Mouse (Mus musculus) olfactory bulb, adult 2 months (tissue): ENCODE results near the gene Bbip1.

Source experiments
- CTCF ChIP-seq: fragments of 200-500 bp; IDR thresholded peaks from 2 replicates; pipeline ENCODE4 v1.5.1; 2012; ENCODE audit warnings: low read depth, mild to moderate bottlenecking, low read length, moderate library complexity; ENCODE audit not compliant: insufficient read depth
- POLR2A ChIP-seq: fragments of 200-500 bp; IDR thresholded peaks from 2 replicates; pipeline ENCODE4 v1.6.1; 2012; ENCODE audit warnings: mild to moderate bottlenecking, low read depth, low read length, moderate library complexity; ENCODE audit not compliant: insufficient read depth

GRCm38 (mm10) chr19:53971938-53972337 lies 27.5 kb upstream of the Bbip1 start:
- no peak for TF ChIP-seq CTCF
- no peak for TF ChIP-seq POLR2A
